Comparison of ENCODE assay signal across 21 mouse cellular contexts in the genomic region with DNA sequence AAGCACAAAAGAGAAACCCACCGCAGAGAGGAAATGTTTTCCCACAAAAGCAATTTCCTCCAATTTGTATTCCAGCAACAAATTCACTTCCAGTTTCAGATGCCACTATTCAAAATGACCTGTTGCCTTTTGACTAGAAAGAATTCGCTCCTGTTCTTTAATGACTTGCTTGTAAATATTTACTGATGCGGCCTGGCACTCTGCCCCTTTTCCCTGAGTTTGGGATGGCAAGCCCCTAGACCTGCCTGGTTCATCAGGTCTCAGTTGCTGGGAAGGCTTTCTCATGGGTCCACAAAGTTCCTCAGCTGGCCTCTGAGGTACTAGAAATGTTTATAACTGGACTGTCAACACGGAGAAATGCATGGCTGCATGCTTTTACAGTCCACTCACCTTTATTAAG.
DNase-seq lines count a peak whose midpoint lies in the region; ATAC-seq and TF ChIP-seq lines count a peak whose summit lies in the region.
"Had no signal": no experiment of that assay in that cellular context is flagged by ENCODE, and none has a peak within 500 bp of the region (broad histone marks: within the 10 kb centered on the region; RNA-seq: fewer than 3 reads in every experiment).

No protein-coding gene starts in this region.

- no peak overlapping the region for H3K4me3 ChIP-seq in lung, embryonic 14.5 days (ENCODE audit: low read depth, low read length)
- H3K4me3 ChIP-seq in forebrain, embryonic 10.5 days, result no peak overlapping the region
- H3K4me3 ChIP-seq: embryonic facial prominence, embryonic 12.5 days; forebrain, embryonic 12.5 days; heart, embryonic 15.5 days; hindbrain, embryonic 10.5 days had no signal

- intact Hi-C loops in gastrocnemius, postnatal 14 days (cut with DNase I; ENCODE audit: low total_unique reads), result no loop called here

- no peak overlapping the region for H3K9ac ChIP-seq in lung, embryonic 14.5 days
- H3K9ac ChIP-seq: embryonic facial prominence, embryonic 12.5 days; forebrain, embryonic 12.5 days; forebrain, postnatal 0 days; heart, embryonic 15.5 days; hindbrain, embryonic 14.5 days had no signal

- H3K4me1 ChIP-seq in lung, embryonic 14.5 days (ENCODE audit: insufficient read depth), result no peaks in the 10 kb centered on the region
- no peaks in the 10 kb centered on the region for H3K4me1 ChIP-seq in forebrain, embryonic 10.5 days
- H3K4me1 ChIP-seq: embryonic facial prominence, embryonic 12.5 days; forebrain, embryonic 12.5 days; heart, embryonic 15.5 days; hindbrain, embryonic 10.5 days had no signal

- no peak overlapping the region for H3K27ac ChIP-seq in lung, embryonic 14.5 days (ENCODE audit: low read depth)
- no peak overlapping the region for H3K27ac ChIP-seq in forebrain, embryonic 10.5 days
- H3K27ac ChIP-seq: embryonic facial prominence, embryonic 12.5 days; forebrain, embryonic 12.5 days; heart, embryonic 15.5 days; hindbrain, embryonic 10.5 days; hindbrain, embryonic 14.5 days had no signal

- no peak overlapping the region for H3K4me2 ChIP-seq in lung, embryonic 14.5 days
- H3K4me2 ChIP-seq: embryonic facial prominence, embryonic 12.5 days; forebrain, embryonic 12.5 days; heart, embryonic 11.5 days; heart, embryonic 15.5 days; hindbrain, embryonic 14.5 days had no signal

- ATAC-seq in lung, embryonic 14.5 days (ENCODE audit: insufficient read depth), result no peak
- ATAC-seq: forebrain, postnatal 0 days had no signal

- no peaks in the 10 kb centered on the region for H3K9me3 ChIP-seq in lung, embryonic 14.5 days (ENCODE audit: low read depth, low read length)
- no peaks in the 10 kb centered on the region for H3K9me3 ChIP-seq in forebrain, embryonic 10.5 days
- H3K9me3 ChIP-seq: embryonic facial prominence, embryonic 12.5 days; forebrain, embryonic 12.5 days; heart, embryonic 15.5 days had no signal

- no peaks in the 10 kb centered on the region for H3K27me3 ChIP-seq in lung, embryonic 14.5 days (ENCODE audit: insufficient read depth, low read length)
- H3K27me3 ChIP-seq in forebrain, embryonic 10.5 days (ENCODE audit: poor library complexity, severe bottlenecking), result no peaks in the 10 kb centered on the region
- H3K27me3 ChIP-seq: embryonic facial prominence, embryonic 12.5 days; forebrain, embryonic 12.5 days; heart, embryonic 15.5 days had no signal

- TF ChIP-seq CTCF in lung, embryonic 14.5 days (IDR thresholded peaks at IDR 0.05; ENCODE audit: low read depth), result no peak

- WGBS in lung, embryonic 14.5 days, result 50% methylated on average over 4 of the region's 4 CpGs
- WGBS in forebrain, embryonic 10.5 days, result 87% methylated on average over 4 of the region's 4 CpGs

- no peaks in the 10 kb centered on the region for H3K36me3 ChIP-seq in lung, embryonic 14.5 days (ENCODE audit: insufficient read depth)
- no peaks in the 10 kb centered on the region for H3K36me3 ChIP-seq in forebrain, embryonic 10.5 days (replicated peaks)
- H3K36me3 ChIP-seq: embryonic facial prominence, embryonic 12.5 days; forebrain, embryonic 12.5 days; heart, embryonic 15.5 days; hindbrain, embryonic 10.5 days had no signal

- DNase-seq in gastrocnemius, postnatal 10 days, result peak; percentile 4
- no peak for DNase-seq in gastrocnemius, postnatal 14 days
- DNase-seq in kidney, adult 9 months, result peak; percentile 15
- DNase-seq in kidney, adult 8-10 months, result no peak
- DNase-seq in lung, embryonic 14.5 days, result peak; percentile 23
- peak; percentile 32 for DNase-seq in lung, postnatal 25 days (ENCODE audit: low spot score)
- no peak for DNase-seq in forebrain, embryonic 10.5 days (ENCODE audit: extremely low spot score, low spot score)
- no peak for DNase-seq in layer of hippocampus, adult 18-20 months (ENCODE audit: low spot score in 2 of 2)
- DNase-seq: adrenal gland, postnatal 10 days; cerebellum, adult 11 months; cerebellum, adult 8-10 months; cerebellum, postnatal 25 days; forebrain, postnatal 0 days; gastrocnemius, postnatal 25 days; heart, postnatal 14 days had no signal

Comparison
In these comparisons a context has a peak if more than half of its experiments do, and no peak if none do; other contexts are left out.
1. DNase-seq: peak in gastrocnemius, postnatal 10 days (single experiment), kidney, adult 9 months (single experiment), lung, embryonic 14.5 days (single experiment) and lung, postnatal 25 days (single experiment); none in gastrocnemius, postnatal 14 days (single experiment), kidney, adult 8-10 months (0 of 2), forebrain, embryonic 10.5 days (single experiment) and layer of hippocampus, adult 18-20 months (0 of 2).